Mouse (Mus musculus) cerebral cortex, adult 2 months (tissue): Measurements from ENCODE around the gene Set.

Experiments used
- WGBS: fragments of 180-500 bp; shearing (Covaris S2); methylation state at CpG from one replicate; pipeline ENCODE4 v1.1.7; 2018; 5-methylcytosine and 5-hydroxymethylcytosine counted together

Set gene

GRCm38 (mm10) chr2:30057223-30057904, at the start of gene Set:
Set (plus strand) TSS chr2:30057378.
- WGBS, result 53% methylated on average over 12 of the region's 12 CpGs

GRCm38 (mm10) chr2:30009101-30009500, 48.1 kb upstream of the Set start:
- WGBS, result 36% methylated on average over 1 of the region's 1 CpGs

- WGBS, result 41% methylated on average over 8 of the region's 8 CpGs
Measured at GRCm38 (mm10) chr2:30010840-30011281, 46.3 kb upstream of the Set start.

GRCm38 (mm10) chr2:30014326-30014966, 42.7 kb upstream of the Set start:
- 45% methylated on average over 11 of the region's 11 CpGs for WGBS

- WGBS, result 56% methylated on average over 4 of the region's 4 CpGs
Measured at GRCm38 (mm10) chr2:30025454-30025853, 31.7 kb upstream of the Set start.

GRCm38 (mm10) chr2:30026997-30027396, 30.2 kb upstream of the Set start:
- 51% methylated on average over 5 of the region's 5 CpGs for WGBS

GRCm38 (mm10) chr2:30032244-30032846, 24.8 kb upstream of the Set start:
- WGBS, result 51% methylated on average over 11 of the region's 11 CpGs

GRCm38 (mm10) chr2:30032957-30033356, 24.2 kb upstream of the Set start:
- 30% methylated on average over 6 of the region's 6 CpGs for WGBS

GRCm38 (mm10) chr2:30037762-30038161, 19.4 kb upstream of the Set start:
- 77% methylated on average over 2 of the region's 2 CpGs for WGBS

GRCm38 (mm10) chr2:30038370-30038769, 18.8 kb upstream of the Set start:
- 95% methylated on average over 10 of the region's 10 CpGs for WGBS

GRCm38 (mm10) chr2:30042445-30042844, 14.7 kb upstream of the Set start:
- WGBS, result 8% methylated on average over 4 of the region's 4 CpGs

- 83% methylated on average over 5 of the region's 5 CpGs for WGBS
Measured at GRCm38 (mm10) chr2:30044550-30044949, 12.6 kb upstream of the Set start.

- WGBS, result 98% methylated on average over 6 of the region's 6 CpGs
Measured at GRCm38 (mm10) chr2:30047127-30047526, 10.1 kb upstream of the Set start.

- WGBS, result 34% methylated on average over 11 of the region's 11 CpGs
Measured at GRCm38 (mm10) chr2:30048101-30048501, 9.1 kb upstream of the Set start.

GRCm38 (mm10) chr2:30048699-30049388, 8.3 kb upstream of the Set start, which contains the start of gene Wdr34:
Wdr34 (minus strand) TSS chr2:30048881.
- under 1% methylated on average over 54 of the region's 54 CpGs for WGBS

GRCm38 (mm10) chr2:30049831-30050230, 7.3 kb upstream of the Set start:
- WGBS, result 86% methylated on average over 3 of the region's 3 CpGs

- 38% methylated on average over 6 of the region's 6 CpGs for WGBS
Measured at GRCm38 (mm10) chr2:30051992-30052761, 5.0 kb upstream of the Set start.

GRCm38 (mm10) chr2:30055310-30055709, 1.9 kb upstream of the Set start:
- WGBS, result 94% methylated on average over 3 of the region's 3 CpGs

- 78% methylated on average over 3 of the region's 3 CpGs for WGBS
Measured at GRCm38 (mm10) chr2:30056736-30057135, 442 bp upstream of the Set start.

- 60% methylated on average over 5 of the region's 5 CpGs for WGBS
Measured at GRCm38 (mm10) chr2:30058418-30058817, 1.2 kb downstream of the Set start.
